Mouse (Mus musculus) embryo, embryonic 11 days (tissue): ENCODE data around the gene Ralbp1.

Experiments used
- DNase-seq: peaks from one replicate; pipeline ENCODE4 v3.0.0-alpha.2; 2015

Ralbp1 gene

DNA sequence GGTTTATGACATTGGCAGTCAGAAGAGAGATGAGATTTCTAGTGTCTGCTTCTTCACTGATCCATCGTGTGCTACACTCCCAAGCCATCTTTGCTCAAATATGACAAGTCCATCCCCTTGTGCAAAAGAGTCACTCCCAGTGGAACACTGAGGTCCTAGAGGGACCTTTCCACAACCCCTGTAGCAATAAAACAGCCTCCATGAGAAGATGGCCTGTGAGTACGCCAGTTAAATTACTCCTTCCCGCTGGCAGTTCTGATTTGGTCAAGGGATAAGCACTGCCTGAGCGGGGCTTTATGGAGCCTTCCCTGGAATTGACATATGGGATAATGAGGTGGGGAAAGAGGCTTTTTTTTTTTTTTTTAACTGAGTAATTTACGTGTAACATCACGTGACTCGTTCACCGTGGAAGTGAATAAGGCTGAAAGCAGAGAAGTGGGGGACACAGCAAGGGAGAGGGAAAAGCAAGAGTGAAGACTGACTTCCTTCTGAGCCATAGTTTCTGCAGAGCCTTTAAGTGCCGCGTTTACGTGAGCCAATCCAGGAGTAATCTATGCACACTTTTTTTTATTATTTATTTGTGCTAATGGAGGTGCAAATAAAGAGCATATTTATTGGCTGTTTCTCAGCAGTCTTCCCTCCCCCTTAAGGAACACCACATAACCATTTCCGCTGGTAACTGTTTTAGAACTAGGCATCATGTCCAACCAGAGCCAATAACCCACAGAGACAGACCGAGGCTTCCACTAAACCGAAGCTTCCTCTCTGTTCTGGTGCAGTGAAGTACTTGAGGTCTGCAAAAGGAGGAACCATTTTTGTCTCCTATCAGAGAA lies at the start of gene Ralbp1:
Gene Ralbp1 (minus strand): TSS at position 102 of the 833 bp plus-strand sequence.
- peak; percentile 49 for DNase-seq

DNA sequence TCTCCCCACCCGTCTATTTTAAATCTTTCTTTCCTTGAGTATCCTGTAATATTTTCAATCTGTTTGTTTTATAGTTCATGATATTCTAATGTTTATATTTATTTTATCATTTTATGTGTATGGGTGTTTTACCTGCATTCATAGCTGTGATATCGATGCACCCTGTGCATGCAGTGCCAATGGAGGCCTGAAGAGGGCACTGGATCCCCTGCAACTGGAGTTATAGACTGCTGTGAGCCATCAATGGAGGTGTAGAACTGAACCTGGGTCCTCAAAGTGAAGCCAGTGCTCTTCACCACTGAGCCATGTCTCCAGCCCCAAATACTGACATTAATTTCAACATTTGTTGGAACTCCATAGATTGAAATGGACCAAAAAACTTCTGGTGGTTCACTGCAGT lies 48.1 kb upstream of the Ralbp1 start:
- DNase-seq: no peak

DNA sequence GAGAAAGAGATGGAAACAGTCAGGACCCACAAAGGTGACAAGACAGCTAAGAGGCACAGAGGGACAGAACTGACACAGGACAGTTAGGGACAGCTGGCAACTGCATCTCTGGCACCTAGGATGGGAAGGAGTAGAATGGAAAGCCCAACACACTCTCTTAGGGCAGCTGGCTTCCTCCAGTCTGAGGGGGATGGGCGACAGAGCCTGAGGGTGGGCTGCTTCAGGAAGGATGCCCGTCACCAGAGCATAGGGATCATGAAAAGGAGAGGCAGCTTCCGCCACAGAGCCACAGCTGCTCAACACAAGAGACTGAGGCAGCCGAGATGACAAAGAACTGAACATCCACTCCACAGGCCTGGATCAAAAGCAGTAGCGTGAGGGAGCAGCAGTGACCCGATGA lies 45.9 kb upstream of the Ralbp1 start:
- peak; percentile 41 for DNase-seq

DNA sequence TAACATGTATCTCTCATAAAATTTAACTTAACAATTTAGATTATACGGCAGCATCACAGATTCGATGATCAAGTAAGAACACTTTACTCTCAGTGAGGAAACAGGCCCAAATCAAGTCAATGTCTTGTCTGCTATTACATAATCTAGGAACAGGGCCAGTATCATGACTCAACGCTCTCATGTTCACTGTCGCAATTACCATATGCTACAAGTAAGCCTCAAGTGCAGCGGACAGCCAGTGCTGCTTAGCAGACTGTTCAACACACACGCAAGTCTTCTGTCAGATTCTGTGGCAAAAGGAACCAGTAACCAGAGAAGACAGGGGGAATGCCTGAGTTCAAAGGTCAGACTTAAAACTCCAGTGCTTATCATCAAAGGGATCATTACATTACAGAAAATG lies 45.4 kb upstream of the Ralbp1 start:
- DNase-seq: no peak

DNA sequence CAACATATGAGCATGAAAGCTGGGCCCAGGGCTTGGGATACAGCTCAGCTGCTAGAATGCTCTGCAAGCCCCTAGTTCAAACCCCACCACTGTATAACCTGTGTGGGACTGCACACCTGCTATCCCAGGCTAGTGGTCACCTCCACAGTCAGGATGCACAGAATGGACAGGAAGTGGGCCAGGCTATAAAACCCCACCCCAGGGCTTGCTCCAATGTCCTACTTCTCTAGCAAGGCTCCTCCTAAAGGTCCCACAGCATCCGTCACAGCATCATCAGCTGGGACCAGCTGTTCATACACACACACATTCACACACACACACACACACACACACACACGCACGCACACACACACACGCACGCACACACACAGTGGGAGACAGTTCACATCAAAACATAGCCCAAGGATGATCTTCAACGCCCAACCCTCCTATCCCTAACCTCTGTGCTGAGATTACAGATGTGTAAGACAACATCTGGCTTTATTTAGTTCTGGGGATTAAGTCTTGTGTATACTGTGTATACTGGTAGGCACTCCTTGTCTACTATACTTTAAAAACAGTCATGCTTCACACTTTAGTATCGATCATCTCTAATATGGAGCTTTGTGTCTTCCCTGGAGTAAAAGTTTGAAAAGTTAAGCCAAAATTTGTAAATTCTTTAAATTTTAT lies 44.7 kb upstream of the Ralbp1 start:
- DNase-seq: no peak

DNA sequence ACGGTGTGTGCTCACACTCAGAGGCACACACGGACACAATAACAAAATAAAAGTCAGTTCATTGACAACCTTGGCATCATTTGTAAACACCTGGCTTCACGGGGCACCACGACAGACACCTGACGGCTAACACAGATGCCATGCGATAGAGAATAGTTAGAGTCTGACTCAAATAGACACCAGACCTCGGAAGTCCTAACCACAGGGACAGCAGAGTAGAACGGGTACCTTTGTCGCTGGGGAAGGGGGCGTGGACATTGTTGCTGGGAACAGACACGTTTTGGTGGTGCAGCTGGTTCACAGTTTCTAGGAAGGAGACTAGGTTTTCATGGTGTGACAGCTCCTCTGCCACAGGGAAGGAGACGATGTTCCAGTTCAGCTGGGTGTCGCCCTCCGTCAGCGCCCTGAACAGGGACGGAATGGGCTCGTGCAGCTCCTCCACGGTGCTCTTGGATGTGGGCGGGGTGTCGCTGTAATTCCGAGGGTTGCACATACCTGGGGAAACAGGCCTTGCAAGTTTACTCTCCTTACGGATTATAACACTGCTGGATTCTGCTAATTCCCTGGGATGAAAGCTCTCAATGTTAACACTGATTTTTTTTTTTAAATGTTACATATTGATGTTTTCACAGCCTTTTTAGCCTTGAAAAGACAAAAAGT lies 43.9 kb upstream of the Ralbp1 start:
- DNase-seq: no peak

DNA sequence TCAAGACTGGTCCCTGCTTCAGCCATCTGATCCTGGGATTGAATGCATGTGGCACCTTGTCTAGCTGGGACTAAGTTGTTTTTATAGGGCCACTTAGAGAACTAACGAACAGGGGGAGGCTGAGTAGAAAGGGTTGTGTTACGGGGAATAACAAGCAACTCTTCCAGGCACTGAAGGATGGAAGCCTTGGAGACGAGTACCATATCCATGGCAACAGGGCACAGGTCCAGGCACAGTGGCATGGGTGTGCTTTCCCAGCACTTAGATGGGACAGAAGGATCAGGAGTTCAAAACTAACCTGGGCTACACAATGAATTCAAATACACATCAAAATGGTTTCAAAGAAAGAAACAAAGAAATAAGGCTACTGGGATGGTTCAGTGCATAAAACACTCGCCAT lies 41.5 kb upstream of the Ralbp1 start:
- DNase-seq: no peak

DNA sequence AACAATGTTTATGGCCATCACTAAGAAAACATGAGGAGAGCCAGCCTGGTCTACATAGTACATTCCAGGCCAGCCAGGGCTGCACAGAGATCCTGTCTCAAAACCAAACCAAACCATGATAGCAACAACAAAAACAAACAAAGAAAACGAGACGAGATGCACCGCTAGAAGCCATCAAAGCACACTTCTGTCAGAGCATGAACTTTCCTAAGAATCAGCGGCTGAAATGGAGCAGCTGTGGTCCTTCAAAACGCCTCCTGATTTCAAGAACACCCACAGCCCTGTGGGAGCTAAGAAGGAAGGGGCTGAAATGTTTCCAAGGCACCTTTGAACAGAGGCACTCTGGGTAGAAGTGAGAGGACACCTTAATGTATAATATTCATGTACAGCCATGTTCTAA lies 38.6 kb upstream of the Ralbp1 start:
- no peak for DNase-seq

DNA sequence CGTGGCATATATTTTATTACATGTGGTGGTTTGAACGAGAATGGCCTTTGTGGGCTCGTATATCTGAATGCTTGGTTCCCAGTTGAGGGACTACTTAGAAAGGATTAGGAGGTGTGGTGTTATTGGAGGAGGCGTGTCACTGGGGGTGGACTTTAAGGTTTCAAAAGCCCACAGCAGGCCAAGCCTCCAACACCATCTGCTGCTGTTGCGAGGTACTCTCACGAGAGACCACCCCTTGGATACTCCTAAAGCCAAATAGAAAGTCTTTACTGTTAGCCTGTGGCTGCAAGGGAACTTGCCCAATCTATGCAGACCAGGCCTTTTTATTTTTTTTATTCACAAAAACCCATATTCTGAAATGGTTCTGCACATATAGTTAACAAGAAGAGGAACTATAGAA lies 36.4 kb upstream of the Ralbp1 start:
- no peak for DNase-seq

DNA sequence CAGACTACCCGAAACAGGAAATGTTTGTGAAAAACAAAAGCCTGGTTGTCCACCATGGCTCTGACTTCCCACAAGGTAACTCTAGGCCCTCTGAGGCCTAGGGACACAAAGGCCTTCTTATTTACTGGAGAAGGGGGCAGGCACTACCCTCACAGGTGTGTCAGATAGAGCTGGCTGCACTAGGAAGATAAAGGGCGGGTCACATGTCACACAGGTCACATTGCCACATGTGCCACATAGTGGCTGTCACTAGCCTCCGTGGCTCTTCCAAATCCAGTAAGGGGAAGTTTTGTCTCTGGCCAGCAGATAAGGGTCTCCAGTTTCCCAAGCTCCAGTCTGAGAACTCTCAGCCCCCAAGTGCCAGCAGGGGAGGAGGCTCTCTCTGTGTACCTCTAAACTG lies 33.6 kb upstream of the Ralbp1 start:
- DNase-seq: no peak

DNA sequence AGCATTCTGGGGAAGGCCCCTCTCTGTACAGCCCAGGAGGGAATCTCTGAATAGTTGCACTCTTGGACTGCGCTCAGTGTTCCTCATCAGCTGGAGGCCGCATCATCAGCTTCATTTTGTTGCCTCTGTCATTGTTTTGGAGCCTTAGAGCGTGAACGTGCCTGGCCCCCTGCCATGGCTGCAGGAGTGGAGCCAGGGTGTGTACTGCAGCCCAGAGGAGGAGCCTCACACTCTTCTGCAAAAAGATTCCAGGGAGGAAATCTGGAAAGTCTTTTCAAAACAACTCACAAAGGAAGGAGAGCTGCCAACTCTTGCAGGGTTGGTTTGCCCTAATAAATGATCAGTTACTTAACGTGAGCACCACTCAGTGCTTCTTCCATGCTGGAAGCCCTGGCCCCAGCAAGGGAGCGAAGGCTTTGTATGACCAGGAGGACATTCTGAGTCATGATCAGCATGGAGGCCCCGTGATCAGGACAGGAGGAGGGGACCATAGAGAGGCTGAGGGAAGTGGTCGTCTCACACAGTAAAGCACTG lies 30.6 kb upstream of the Ralbp1 start:
- DNase-seq: no peak

DNA sequence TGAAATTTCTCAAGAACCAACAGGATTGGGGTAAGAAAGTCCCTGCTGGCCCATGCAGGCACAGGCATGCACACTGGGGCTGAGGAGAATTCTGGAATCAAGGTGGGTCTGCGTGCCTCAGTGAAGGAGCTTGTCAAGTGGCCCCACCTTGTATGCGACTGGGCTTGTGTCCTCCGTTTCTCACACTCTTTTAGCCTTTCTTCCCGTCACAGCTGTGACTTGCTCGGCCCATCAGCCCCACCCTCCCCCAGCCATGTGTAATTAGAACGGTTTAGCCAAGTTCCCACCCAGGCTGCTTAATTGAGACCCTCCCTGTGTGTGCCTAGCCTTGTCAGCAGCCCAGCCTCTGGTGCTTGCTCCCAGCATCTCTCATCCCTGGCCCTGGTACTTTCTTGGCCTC lies 28.5 kb upstream of the Ralbp1 start:
- no peak for DNase-seq

DNA sequence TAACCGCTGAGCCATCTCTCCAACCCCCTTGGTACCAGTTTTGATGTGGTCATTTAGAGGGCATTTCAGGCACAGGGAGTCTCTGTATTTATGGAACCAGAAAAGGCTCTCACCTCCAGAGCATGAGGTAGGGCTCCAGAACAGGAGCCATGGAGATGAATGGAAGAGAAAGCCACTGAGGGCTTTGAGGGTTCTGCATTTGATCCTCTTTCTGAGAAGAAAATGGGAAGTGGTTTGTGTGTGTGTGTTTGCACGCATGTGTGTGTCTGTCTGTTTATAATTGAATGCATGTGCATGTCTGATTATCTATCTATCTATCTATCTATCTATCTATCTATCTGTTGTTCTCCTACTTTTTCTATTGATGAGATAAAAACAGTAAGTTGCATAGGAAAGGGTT lies 26.6 kb upstream of the Ralbp1 start:
- DNase-seq: no peak

DNA sequence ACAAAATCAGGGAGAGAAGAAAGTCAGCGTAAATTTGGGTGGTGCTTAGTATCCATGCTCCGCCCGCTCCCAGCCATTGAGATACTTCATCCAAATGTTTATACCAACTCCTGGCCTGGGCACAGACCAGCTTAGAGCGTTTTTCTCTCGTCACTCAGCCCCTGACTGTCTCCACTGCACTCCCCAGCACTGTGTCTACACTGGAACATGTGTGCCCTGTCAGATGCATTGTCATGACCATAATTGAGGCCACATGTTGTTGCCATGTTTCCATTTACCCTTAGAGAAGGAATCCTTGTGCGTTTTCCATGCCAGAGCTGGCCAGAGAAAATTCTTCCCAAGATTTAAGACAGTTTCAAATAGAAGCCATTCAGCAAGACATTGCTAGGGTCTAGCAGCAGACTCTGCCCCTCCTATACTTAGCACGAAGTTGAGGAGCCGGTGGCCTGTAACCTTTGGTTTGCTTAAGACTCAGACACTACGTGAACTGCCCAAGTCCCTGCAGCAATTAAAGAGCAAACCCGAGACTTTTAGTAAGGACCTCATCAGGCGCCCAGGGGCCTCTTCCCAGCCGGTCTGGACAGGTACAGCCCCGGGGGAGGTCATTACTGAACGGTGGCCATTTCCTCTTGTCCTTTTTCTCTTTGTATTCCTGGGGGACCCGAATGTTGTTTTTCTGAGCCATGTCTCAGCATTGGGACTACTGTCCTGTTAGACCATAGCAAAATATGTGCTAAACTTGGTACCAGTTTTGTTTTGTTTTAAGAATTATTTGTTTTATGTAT lies 25.9 kb upstream of the Ralbp1 start:
- no peak for DNase-seq

DNA sequence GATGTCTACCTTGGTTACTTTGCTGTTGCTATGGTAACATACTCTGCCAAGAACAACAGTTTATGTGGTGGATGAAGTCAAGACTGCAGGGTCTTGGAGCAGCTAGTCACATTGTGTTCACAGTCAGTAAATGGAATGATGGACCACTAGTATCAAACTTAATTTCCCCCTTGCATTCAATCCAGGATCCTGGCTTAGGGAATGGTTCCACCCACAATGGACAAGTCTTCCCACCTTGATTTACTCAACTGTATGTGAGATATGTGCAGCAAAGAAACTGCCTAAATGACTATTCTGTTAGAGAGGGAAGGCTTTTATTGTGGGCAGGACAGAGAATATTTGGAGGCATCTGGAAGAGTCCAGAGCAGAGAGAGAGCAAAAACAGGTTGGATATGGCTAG lies 22.7 kb upstream of the Ralbp1 start:
- DNase-seq: no peak

DNA sequence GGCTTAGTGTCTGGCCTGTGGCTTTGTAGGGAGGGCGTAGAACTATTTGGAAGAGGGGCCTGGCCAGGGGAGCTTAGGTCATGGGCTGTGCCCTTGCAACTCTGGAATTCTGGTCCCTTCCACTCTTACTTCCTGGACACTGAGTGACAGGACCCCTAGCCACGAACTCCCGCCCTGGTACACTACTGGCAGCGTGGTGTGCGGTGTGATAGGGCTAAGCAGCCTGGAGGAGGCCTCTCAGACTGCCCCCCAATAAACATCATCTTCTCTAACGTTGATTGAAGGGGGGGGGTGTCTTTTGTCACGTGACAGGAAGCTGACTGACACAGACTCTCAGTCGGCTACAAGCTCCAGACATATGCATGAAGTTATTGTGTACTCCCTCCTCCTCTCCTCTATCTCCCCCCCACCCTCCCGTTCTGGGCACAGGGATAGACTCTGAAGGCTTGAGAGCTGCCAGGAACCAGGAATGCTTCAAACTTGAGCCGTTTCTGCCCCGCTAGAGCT lies 21.4 kb upstream of the Ralbp1 start:
- no peak for DNase-seq

DNA sequence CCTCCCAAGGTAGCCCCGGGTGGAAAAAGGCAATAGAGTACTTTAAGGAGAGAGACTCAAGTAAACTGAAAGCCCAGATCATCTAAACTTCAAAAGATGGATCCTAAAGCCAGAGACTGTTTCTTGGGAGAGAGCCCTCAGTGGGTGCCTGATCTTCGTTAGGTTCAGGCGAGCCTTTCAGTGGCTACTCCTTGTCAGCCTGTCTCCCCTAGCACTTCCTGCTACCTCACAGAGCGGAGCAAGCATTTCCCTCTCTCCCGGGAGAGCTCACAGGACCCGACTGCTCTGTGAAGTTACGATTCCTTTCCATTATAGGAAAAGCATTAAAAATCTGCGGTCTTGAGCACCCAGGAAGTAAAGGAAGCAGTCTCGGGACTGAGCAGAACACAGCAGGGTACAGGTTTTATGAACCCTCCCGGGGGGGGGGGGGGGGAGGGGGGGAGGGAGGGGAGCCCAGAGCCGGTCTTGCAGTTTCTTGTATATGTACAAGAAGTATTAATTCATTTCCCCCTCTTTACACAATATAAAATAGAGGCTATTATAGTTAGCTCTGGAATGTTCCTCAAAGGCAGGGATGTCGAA lies 20.8 kb upstream of the Ralbp1 start:
- no peak for DNase-seq

DNA sequence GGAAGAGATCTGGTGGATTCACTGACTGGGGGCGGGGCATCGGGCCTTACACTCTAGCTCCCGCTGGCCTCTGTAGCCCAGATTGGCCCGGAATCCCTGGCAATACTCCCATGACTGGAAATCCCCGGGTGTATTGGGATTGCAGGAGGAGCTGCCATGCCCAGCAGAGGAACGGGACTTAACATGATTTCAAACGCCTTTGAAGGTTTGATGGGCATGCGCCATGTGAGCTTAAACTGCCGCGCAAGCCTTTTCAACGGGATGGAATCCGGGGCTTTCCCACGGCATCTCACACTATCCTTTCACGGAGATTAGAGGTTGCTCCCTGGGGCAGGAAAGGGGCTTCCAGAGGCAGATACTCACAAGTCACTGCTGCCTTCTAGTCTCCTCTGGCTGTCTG lies 19.6 kb upstream of the Ralbp1 start:
- DNase-seq: no peak

DNA sequence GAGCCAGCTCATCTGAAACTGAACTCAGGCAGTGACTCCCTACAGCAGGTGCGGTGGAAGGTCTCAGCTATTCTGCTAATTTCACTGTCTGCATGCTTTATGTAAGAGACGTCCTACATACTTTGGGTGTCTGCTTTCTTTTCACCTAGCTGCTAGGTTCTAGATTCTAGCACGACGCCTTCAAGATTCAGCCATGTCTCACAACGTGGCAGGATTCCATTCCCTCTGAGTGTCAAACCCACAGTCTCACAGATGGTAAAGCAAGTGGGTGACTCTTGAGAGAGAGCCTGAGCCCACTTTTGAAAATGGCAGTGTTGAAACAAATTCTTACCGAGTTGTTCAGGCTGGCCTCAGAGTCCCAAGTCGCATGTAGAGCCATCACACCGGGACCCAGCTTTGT lies 18.2 kb upstream of the Ralbp1 start:
- DNase-seq: no peak

DNA sequence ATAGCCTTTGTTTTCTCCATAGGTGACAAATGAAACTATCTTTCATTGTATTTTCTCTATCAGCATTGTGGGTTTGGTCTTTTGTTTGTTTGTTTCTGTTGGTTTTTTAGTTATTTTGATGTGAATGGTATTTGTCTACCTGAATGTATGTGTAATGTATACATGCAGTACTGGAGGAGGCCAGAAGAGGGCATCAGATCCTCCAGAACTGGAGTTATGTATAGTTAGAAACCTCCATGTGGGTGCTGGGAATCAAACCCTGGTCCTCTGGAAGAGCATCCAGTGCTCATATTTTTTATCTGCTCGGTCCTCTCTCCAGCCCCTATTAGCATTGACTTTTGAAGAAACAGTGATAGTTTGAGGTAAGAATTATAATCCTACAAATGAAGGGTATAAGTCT lies 17.4 kb upstream of the Ralbp1 start:
- DNase-seq: no peak

DNA sequence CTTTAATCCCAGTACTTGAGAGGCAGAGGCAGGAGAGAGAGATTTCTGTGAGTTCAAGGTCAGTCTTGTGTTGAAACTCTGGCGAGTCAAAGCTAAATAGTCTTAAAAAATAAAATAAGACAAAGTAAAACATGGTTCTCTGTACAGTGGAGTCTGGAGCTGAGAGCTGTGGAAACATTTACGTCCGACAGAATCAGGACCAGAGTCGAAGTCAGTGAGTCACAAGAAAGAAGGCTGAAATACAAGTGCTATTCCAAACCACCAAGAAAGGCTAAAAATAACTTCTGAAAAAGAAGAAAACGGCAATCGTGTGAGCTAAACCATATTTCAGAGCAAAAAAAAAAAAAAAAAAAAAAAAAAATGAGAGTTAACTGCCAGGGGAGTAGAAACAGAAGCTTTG lies 16.7 kb upstream of the Ralbp1 start:
- DNase-seq: no peak

DNA sequence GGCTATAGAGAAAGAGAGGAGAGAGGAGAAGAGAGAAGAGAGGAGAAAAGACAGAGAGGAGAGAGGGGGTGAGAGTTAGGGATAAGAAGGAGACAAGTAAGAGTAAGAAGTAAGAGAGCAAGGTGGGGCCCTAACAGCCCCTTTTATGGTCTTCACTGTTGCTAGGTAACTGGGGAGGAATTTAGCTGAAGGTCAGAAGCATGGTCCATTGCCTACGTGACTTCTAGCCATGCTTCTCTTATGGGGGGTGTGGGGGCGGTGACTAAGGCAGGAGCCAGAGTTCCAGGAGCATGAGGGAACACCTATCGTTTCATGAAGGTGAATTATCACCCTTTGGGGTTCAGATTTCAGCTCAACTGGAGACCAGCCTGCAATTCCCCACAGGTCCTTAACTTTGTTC lies 10.4 kb upstream of the Ralbp1 start:
- DNase-seq: no peak

DNA sequence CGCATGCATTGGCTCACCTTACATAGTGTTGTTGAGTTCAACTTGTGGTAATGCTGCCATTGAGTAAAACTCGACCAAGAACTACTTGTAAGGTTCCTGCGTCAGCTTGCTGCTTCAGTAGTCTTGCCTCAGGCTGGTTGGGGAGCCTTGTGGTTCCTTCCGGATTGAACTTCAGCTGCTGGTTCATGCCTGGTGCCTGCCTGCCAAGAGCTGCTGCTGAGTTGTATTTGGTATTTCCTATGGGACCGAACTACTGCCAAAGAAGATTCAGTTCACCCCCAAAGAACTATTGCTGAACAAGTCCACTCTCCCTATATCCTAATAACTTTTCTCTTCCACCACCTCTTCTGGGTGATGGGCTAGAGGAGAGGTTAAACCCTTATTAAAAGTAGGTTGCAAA lies 3.9 kb upstream of the Ralbp1 start:
- no peak for DNase-seq
